ENCODE assay signal across 9 mouse cellular contexts in genomic region chr4:134533421-134533820, GRCm38 (mm10). TPM values are rescaled to one million over a fixed set of nuclear protein-coding genes. Genes with fewer than 3 reads are reported as not detected.
A peak's percentile ranks its signal among the peaks of the same experiment; 100 is the strongest.
DNase-seq lines count a peak whose midpoint lies in the region; ATAC-seq and TF ChIP-seq lines count a peak whose summit lies in the region.
"Had no signal": no experiment of that assay in that cellular context is flagged by ENCODE, and none has a peak within 500 bp of the region (broad histone marks: within the 10 kb centered on the region; RNA-seq: fewer than 3 reads in every experiment).

No protein-coding gene starts in this region.

- peak overlapping the region; percentile 95 for H3K4me2 ChIP-seq in forebrain, embryonic 11.5 days (ENCODE audit: low read depth, low read length, severe bottlenecking)
- no peak overlapping the region for H3K4me2 ChIP-seq in forebrain, postnatal 0 days (ENCODE audit: low read depth)
- 0 out of 2 replicates have a peak overlapping the region, but pooled peaks have one; percentile 2 for H3K4me2 ChIP-seq in stomach, embryonic 14.5 days (replicated peaks; ENCODE audit: low read depth, low read length)
- no peak overlapping the region; the same call in 1 of the 2 replicates for H3K4me2 ChIP-seq in stomach, postnatal 0 days (replicated peaks; ENCODE audit: low read depth)
- H3K4me2 ChIP-seq in liver, embryonic 12.5 days: peak overlapping the region; percentile 96

- TF ChIP-seq CTCF in forebrain, postnatal 0 days (IDR thresholded peaks at IDR 0.05; ENCODE audit: low read depth): no peak
- no peak for TF ChIP-seq CTCF in stomach, postnatal 0 days (IDR thresholded peaks at IDR 0.05; ENCODE audit: low read depth)

- TF ChIP-seq EP300 in stomach, postnatal 0 days (optimal IDR thresholded peaks at IDR 0.05): no peak

- WGBS in forebrain, embryonic 11.5 days: 90% methylated on average over 4 of the region's 4 CpGs
- 84% methylated on average over 4 of the region's 4 CpGs for WGBS in forebrain, postnatal 0 days
- WGBS in stomach, embryonic 14.5 days: 85% methylated on average over 4 of the region's 4 CpGs
- WGBS in stomach, postnatal 0 days: 74% methylated on average over 4 of the region's 4 CpGs
- WGBS in liver, embryonic 12.5 days (ENCODE audit: insufficient replicate concordance): 74% methylated on average over 4 of the region's 4 CpGs

- no peak overlapping the region; the same call in 1 of the 2 replicates for H3K4me3 ChIP-seq in forebrain, embryonic 11.5 days (ENCODE audit: low read depth, low read length)
- H3K4me3 ChIP-seq in forebrain, postnatal 0 days (ENCODE audit: low read depth, low read length): no peak overlapping the region
- no peak overlapping the region for H3K4me3 ChIP-seq in stomach, embryonic 14.5 days (ENCODE audit: low read depth, low read length)
- no peak overlapping the region for H3K4me3 ChIP-seq in stomach, postnatal 0 days (ENCODE audit: low read depth, low read length)
- peak overlapping the region; percentile 98 for H3K4me3 ChIP-seq in liver, embryonic 12.5 days

- ATAC-seq in forebrain, embryonic 11.5 days (replicated peaks; ENCODE audit: low FRiP score): no peak
- no peak for ATAC-seq in forebrain, postnatal 0 days
- ATAC-seq in stomach, embryonic 14.5 days (ENCODE audit: insufficient number of reproducible peaks, insufficient read depth, low FRiP score, low read depth): no peak
- ATAC-seq in stomach, postnatal 0 days (ENCODE audit: low FRiP score, low TSS enrichment): no peak
- no peak for ATAC-seq in liver, embryonic 12.5 days
- no peak for ATAC-seq in inflammation-experienced regulatory T-cells, adult 6 months

- no peak overlapping the region for H3K27ac ChIP-seq in forebrain, embryonic 11.5 days (ENCODE audit: low read depth, low read length)
- no peak overlapping the region for H3K27ac ChIP-seq in forebrain, postnatal 0 days (ENCODE audit: low read depth, low read length)
- no peak overlapping the region for H3K27ac ChIP-seq in stomach, embryonic 14.5 days (ENCODE audit: low read length)
- H3K27ac ChIP-seq in stomach, postnatal 0 days (replicated peaks): no peak overlapping the region
- peak overlapping the region; percentile 81 for H3K27ac ChIP-seq in liver, embryonic 12.5 days

- intact Hi-C loops in left cerebral cortex, postnatal 36 days (cut with DNase I): no loop called here

- no peaks in the 10 kb centered on the region for H3K27me3 ChIP-seq in forebrain, embryonic 11.5 days (ENCODE audit: control insufficient read depth, insufficient read depth, low read length)
- no peaks in the 10 kb centered on the region for H3K27me3 ChIP-seq in forebrain, postnatal 0 days (ENCODE audit: insufficient read depth, low read length)
- H3K27me3 ChIP-seq in stomach, embryonic 14.5 days (ENCODE audit: control insufficient read depth, insufficient read depth, low read length): no peaks in the 10 kb centered on the region
- no peaks in the 10 kb centered on the region for H3K27me3 ChIP-seq in stomach, postnatal 0 days (ENCODE audit: control insufficient read depth, insufficient read depth, low read length)
- H3K27me3 ChIP-seq in liver, embryonic 12.5 days (replicated peaks): no peaks in the 10 kb centered on the region

- H3K36me3 ChIP-seq in forebrain, embryonic 11.5 days (ENCODE audit: control insufficient read depth, insufficient read depth, low read length): no peaks in the 10 kb centered on the region; the same call in 1 of the 2 replicates
- peaks cover 37% of the 10 kb centered on the region for H3K36me3 ChIP-seq in forebrain, postnatal 0 days (ENCODE audit: insufficient read depth)
- H3K36me3 ChIP-seq in stomach, embryonic 14.5 days (ENCODE audit: control insufficient read depth, insufficient read depth, low read length): peaks cover 22% of the 10 kb centered on the region
- peaks cover 12% of the 10 kb centered on the region for H3K36me3 ChIP-seq in stomach, postnatal 0 days (ENCODE audit: control insufficient read depth, insufficient read depth, low read length)
- H3K36me3 ChIP-seq in liver, embryonic 12.5 days: peaks cover 37% of the 10 kb centered on the region

- H3K9ac ChIP-seq in forebrain, embryonic 11.5 days (ENCODE audit: low read length): no peak overlapping the region
- H3K9ac ChIP-seq in forebrain, postnatal 0 days: no peak overlapping the region
- H3K9ac ChIP-seq in stomach, embryonic 14.5 days (replicated peaks; ENCODE audit: low read depth, low read length): no peak overlapping the region
- H3K9ac ChIP-seq in stomach, postnatal 0 days (ENCODE audit: low read length): no peak overlapping the region
- peak overlapping the region; percentile 95 for H3K9ac ChIP-seq in liver, embryonic 12.5 days

- H3K4me1 ChIP-seq in forebrain, embryonic 11.5 days (replicated peaks; ENCODE audit: control insufficient read depth, insufficient read depth, low read length): peaks cover 11% of the 10 kb centered on the region
- H3K4me1 ChIP-seq in forebrain, postnatal 0 days (ENCODE audit: insufficient read depth): peaks cover 10% of the 10 kb centered on the region
- H3K4me1 ChIP-seq in stomach, embryonic 14.5 days (ENCODE audit: control insufficient read depth, insufficient read depth, low read length): peaks cover 16% of the 10 kb centered on the region
- H3K4me1 ChIP-seq in stomach, postnatal 0 days (replicated peaks; ENCODE audit: control insufficient read depth, insufficient read depth): no peaks in the 10 kb centered on the region
- H3K4me1 ChIP-seq in liver, embryonic 12.5 days: peaks cover 35% of the 10 kb centered on the region

- no peak for DNase-seq in forebrain, embryonic 11.5 days (ENCODE audit: low spot score)
- DNase-seq in forebrain, postnatal 0 days: no peak
- DNase-seq in stomach, postnatal 0 days (ENCODE audit: low spot score): no peak
- DNase-seq in left cerebral cortex, postnatal 36 days (ENCODE audit: low spot score in 2 of 2): no peak
- no peak for DNase-seq in frontal cortex, postnatal 10 days (ENCODE audit: low spot score in 2 of 2)
- DNase-seq: adrenal gland, adult 2 months had no signal

- no peaks in the 10 kb centered on the region for H3K9me3 ChIP-seq in forebrain, embryonic 11.5 days (ENCODE audit: control insufficient read depth, low read length)
- H3K9me3 ChIP-seq in forebrain, postnatal 0 days (ENCODE audit: low read length): no peaks in the 10 kb centered on the region
- H3K9me3 ChIP-seq in stomach, embryonic 14.5 days (ENCODE audit: control insufficient read depth, low read depth, low read length): no peaks in the 10 kb centered on the region
- no peaks in the 10 kb centered on the region for H3K9me3 ChIP-seq in stomach, postnatal 0 days (ENCODE audit: control insufficient read depth, low read length)
- no peaks in the 10 kb centered on the region for H3K9me3 ChIP-seq in liver, embryonic 12.5 days (replicated peaks)

RNA-seq across cellular contexts. Expression of gene Mtfr1l, which starts 1.8 kb away (rescaled TPM):
- polyA plus RNA-seq in forebrain, embryonic 11.5 days (2014; fragmentation: Nextera tagmentation; extraction: Ambion mirVana): 132 and 135 TPM in 2 replicates
- total RNA-seq in forebrain, postnatal 0 days (2014; rRNA removed): 116 and 119 TPM in 2 replicates
- 191 and 194 TPM in 2 replicates for polyA plus RNA-seq in forebrain, postnatal 0 days (2015; fragmentation: Nextera tagmentation; extraction: Ambion mirVana)
- 111 and 119 TPM in 2 replicates for polyA plus RNA-seq in stomach, embryonic 14.5 days (2014; fragmentation: Nextera tagmentation; extraction: Ambion mirVana)
- polyA plus RNA-seq in stomach, postnatal 0 days (2015; fragmentation: Nextera tagmentation; extraction: Ambion mirVana): 64.7 and 70.3 TPM in 2 replicates
- polyA plus RNA-seq in liver, embryonic 12.5 days (2016; fragmentation: Nextera tagmentation; extraction: Ambion mirVana): 69.3 and 72.1 TPM in 2 replicates
- total RNA-seq in left cerebral cortex, postnatal 36 days (2021): 10 to 100 TPM; 61.9 to 70.2 TPM
- polyA plus RNA-seq in inflammation-experienced regulatory T-cells, adult 6 months (2017; shearing (Covaris generic)): 100 to 1,000 TPM in 1 of 3 experiments, 10 to 100 TPM in 2; 64.7 to 110 (median 89.2) TPM

RNA-seq across cellular contexts. Expression of gene Selenon, which starts 18.5 kb away (rescaled TPM):
- polyA plus RNA-seq in forebrain, embryonic 11.5 days (2014; fragmentation: Nextera tagmentation; extraction: Ambion mirVana): 38.5 and 47.9 TPM in 2 replicates
- 17.1 and 17.9 TPM in 2 replicates for total RNA-seq in forebrain, postnatal 0 days (2014; rRNA removed)
- 11.8 and 13.4 TPM in 2 replicates for polyA plus RNA-seq in forebrain, postnatal 0 days (2015; fragmentation: Nextera tagmentation; extraction: Ambion mirVana)
- polyA plus RNA-seq in stomach, embryonic 14.5 days (2014; fragmentation: Nextera tagmentation; extraction: Ambion mirVana): 17.4 and 21.6 TPM in 2 replicates
- polyA plus RNA-seq in stomach, postnatal 0 days (2015; fragmentation: Nextera tagmentation; extraction: Ambion mirVana): 8.6 and 12.1 TPM in 2 replicates
- polyA plus RNA-seq in liver, embryonic 12.5 days (2016; fragmentation: Nextera tagmentation; extraction: Ambion mirVana): 12.5 and 14.1 TPM in 2 replicates
- total RNA-seq in left cerebral cortex, postnatal 36 days (2021): 10 to 100 TPM; 19.6 to 21.2 TPM
- polyA plus RNA-seq in inflammation-experienced regulatory T-cells, adult 6 months (2017; shearing (Covaris generic)): under 1 TPM; 0.44 to 0.63 (median 0.63) TPM

RNA-seq across cellular contexts. Expression of gene Aunip, which starts 22.6 kb away (rescaled TPM):
- polyA plus RNA-seq in forebrain, embryonic 11.5 days (2014; fragmentation: Nextera tagmentation; extraction: Ambion mirVana): 8.7 and 9.3 TPM in 2 replicates
- 1.2 and 1.8 TPM in 2 replicates for total RNA-seq in forebrain, postnatal 0 days (2014; rRNA removed)
- 1.1 and 1.3 TPM in 2 replicates for polyA plus RNA-seq in forebrain, postnatal 0 days (2015; fragmentation: Nextera tagmentation; extraction: Ambion mirVana)
- polyA plus RNA-seq in stomach, embryonic 14.5 days (2014; fragmentation: Nextera tagmentation; extraction: Ambion mirVana): 4.6 and 5.4 TPM in 2 replicates
- polyA plus RNA-seq in stomach, postnatal 0 days (2015; fragmentation: Nextera tagmentation; extraction: Ambion mirVana): 3.5 and 3.8 TPM in 2 replicates
- polyA plus RNA-seq in liver, embryonic 12.5 days (2016; fragmentation: Nextera tagmentation; extraction: Ambion mirVana): 26.9 and 27.6 TPM in 2 replicates
- under 1 TPM in 1 of 2 experiments, not detected in 1; 0.32 TPM for total RNA-seq in left cerebral cortex, postnatal 36 days (2021)
- polyA plus RNA-seq in inflammation-experienced regulatory T-cells, adult 6 months (2017; shearing (Covaris generic)): 1 to 10 TPM in 1 of 3 experiments, under 1 TPM in 2; 0.44 to 7.2 (median 0.94) TPM

RNA-seq across cellular contexts. Expression of gene Paqr7, which starts 36.9 kb away (rescaled TPM):
- 1.3 and 1.5 TPM in 2 replicates for polyA plus RNA-seq in forebrain, embryonic 11.5 days (2014; fragmentation: Nextera tagmentation; extraction: Ambion mirVana)
- 33.9 and 36.6 TPM in 2 replicates for total RNA-seq in forebrain, postnatal 0 days (2014; rRNA removed)
- polyA plus RNA-seq in forebrain, postnatal 0 days (2015; fragmentation: Nextera tagmentation; extraction: Ambion mirVana): 21.3 and 28.1 TPM in 2 replicates
- 2.2 and 2.3 TPM in 2 replicates for polyA plus RNA-seq in stomach, embryonic 14.5 days (2014; fragmentation: Nextera tagmentation; extraction: Ambion mirVana)
- polyA plus RNA-seq in stomach, postnatal 0 days (2015; fragmentation: Nextera tagmentation; extraction: Ambion mirVana): 51.8 and 56.4 TPM in 2 replicates
- 6.5 and 7.2 TPM in 2 replicates for polyA plus RNA-seq in liver, embryonic 12.5 days (2016; fragmentation: Nextera tagmentation; extraction: Ambion mirVana)
- 10 to 100 TPM; 56.5 to 65.6 TPM for total RNA-seq in left cerebral cortex, postnatal 36 days (2021)
- 10 to 100 TPM; 22.5 to 35.0 (median 31.7) TPM for polyA plus RNA-seq in inflammation-experienced regulatory T-cells, adult 6 months (2017; shearing (Covaris generic))

Comparison
In these comparisons a context has a peak if more than half of its experiments do, and no peak if none do; other contexts are left out.
1. H3K4me2 ChIP-seq: peak in forebrain, embryonic 11.5 days (single experiment), stomach, embryonic 14.5 days (single experiment) and liver, embryonic 12.5 days (single experiment); none in forebrain, postnatal 0 days (single experiment) and stomach, postnatal 0 days (single experiment).